Mouse (Mus musculus) heart, embryonic 14.5 days (tissue): Measurements from ENCODE around the gene Atf3. TPM values are rescaled to one million over a fixed set of nuclear protein-coding genes. Genes with fewer than 3 reads are reported as not detected.
"Not testable (repeated sequence)": the region's sequence is repeated elsewhere in the genome, so short reads cannot be mapped to it uniquely, and the experiment has no call there.

Experiments
- ATAC-seq: fragments of 200-750 bp; cut with Nextera tagmentation; 2 replicates; pipeline ENCODE4 v1.8.0; 2017; ENCODE audit warnings: low read depth, moderate TSS enrichment; ENCODE audit not compliant: insufficient number of reproducible peaks, insufficient read depth, low FRiP score
- H3K27ac ChIP-seq, 2 experiments: fragments of 200-500 bp in 1 of 2; fragments of 300-500 bp in 1 of 2; sonication (generic) in 1 of 2; replicated peaks in 1 of 2; 2 replicates each; pipeline ENCODE4 v1.5.1; 2012 to 2014; ENCODE audit warnings: low read depth in 2 of 2, low read length in 2 of 2, control low read depth in 1 of 2, mild to moderate bottlenecking in 1 of 2, mixed read lengths in 1 of 2; ENCODE audit not compliant: control insufficient read depth in 1 of 2, insufficient read depth in 1 of 2
- H3K27me3 ChIP-seq: fragments of 300-500 bp; sonication (generic); 2 replicates; pipeline ENCODE4 v1.6.1; 2014; ENCODE audit warnings: mild to moderate bottlenecking, low read length, control low read depth; ENCODE audit not compliant: control insufficient read depth, insufficient read depth
- H3K36me3 ChIP-seq: fragments of 300-500 bp; sonication (generic); 2 replicates; pipeline ENCODE4 v1.6.1; 2014; ENCODE audit warnings: mild to moderate bottlenecking, control low read depth, low read length, mixed read lengths; ENCODE audit not compliant: control insufficient read depth, insufficient read depth
- H3K4me1 ChIP-seq, 2 experiments: fragments of 200-500 bp in 1 of 2; fragments of 300-500 bp in 1 of 2; sonication (generic) in 1 of 2; 2 replicates each; pipeline ENCODE4 v1.6.1; 2012 to 2014; ENCODE audit warnings: low read length in 2 of 2, control low read depth in 1 of 2, mixed read lengths in 1 of 2; ENCODE audit not compliant: control insufficient read depth in 2 of 2, insufficient read depth in 2 of 2
- H3K4me2 ChIP-seq: fragments of 300-500 bp; sonication (generic); 2 replicates; pipeline ENCODE4 v1.6.1; 2014; ENCODE audit warnings: mild to moderate bottlenecking, low read length
- H3K4me3 ChIP-seq, 2 experiments: fragments of 200-500 bp in 1 of 2; fragments of 300-500 bp in 1 of 2; sonication (generic) in 1 of 2; 2 replicates each; pipeline ENCODE4 v1.5.1; 2012 to 2014; ENCODE audit warnings: low read length in 2 of 2, mild to moderate bottlenecking in 2 of 2, control low read depth in 1 of 2, low read depth in 1 of 2, moderate library complexity in 1 of 2; ENCODE audit not compliant: control insufficient read depth in 1 of 2, insufficient read depth in 1 of 2
- H3K9ac ChIP-seq: fragments of 300-500 bp; sonication (generic); 2 replicates; pipeline ENCODE4 v1.6.1; 2014; ENCODE audit warnings: mild to moderate bottlenecking, low read length
- H3K9me3 ChIP-seq: fragments of 300-500 bp; sonication (generic); 2 replicates; pipeline ENCODE4 v1.6.1; 2016; ENCODE audit warnings: low read length, control low read depth; ENCODE audit not compliant: control insufficient read depth
- WGBS: fragments of 180-500 bp; shearing (Covaris S2); extraction: QIAGEN DNeasy Blood & Tissue Kit; methylation state at CpG from one replicate; pipeline ENCODE4 v1.1.7; 2014; 5-methylcytosine and 5-hydroxymethylcytosine counted together
- polyA plus RNA-seq: library from polyadenylated mRNA; unstranded; fragments of >200 nt; fragmentation: Nextera tagmentation; extraction: Ambion mirVana; gene quantifications from 2 replicates; pipeline ENCODE4 v1.2.1, GENCODE M21; 2014

Atf3 gene
- polyA plus RNA-seq, 1 experiment from 2014 or later: 15.6 TPM

- ATAC-seq: no peak
- H3K9ac ChIP-seq: no peak overlapping the region
- peak overlapping the region in 1 of 2 experiments; percentile 6; a peak in 2 of 4 replicates for H3K27ac ChIP-seq
- H3K4me2 ChIP-seq: no peak overlapping the region
- H3K27me3 ChIP-seq: no peaks in the 10 kb centered on the region
- H3K4me1 ChIP-seq: peaks cover 6% of the 10 kb centered on the region in 2 experiments; a peak in 3 of 4 replicates
- H3K9me3 ChIP-seq: 0 out of 2 replicates have a peak, but pooled peaks cover 2% of the 10 kb centered on the region
- H3K36me3 ChIP-seq: no peaks in the 10 kb centered on the region
- no peak overlapping the region for H3K4me3 ChIP-seq
- 58% methylated on average over 8 of the region's 8 CpGs for WGBS
These were observed 66.8 kb downstream of the Atf3 start for GRCm38 (mm10) chr1:191150924-191151605.

GRCm38 (mm10) chr1:191149489-191149888, 68.3 kb downstream of the Atf3 start:
- 71% methylated on average over 5 of the region's 5 CpGs for WGBS
- not testable (repeated sequence) for H3K9ac ChIP-seq, ATAC-seq

GRCm38 (mm10) chr1:191140983-191141382, 76.9 kb downstream of the Atf3 start:
- no peak for ATAC-seq
- no peaks in the 10 kb centered on the region for H3K9me3 ChIP-seq
- H3K27me3 ChIP-seq: no peaks in the 10 kb centered on the region
- H3K4me1 ChIP-seq: peaks cover 0 to 3% of the 10 kb centered on the region in 2 experiments; a peak in 1 of 4 replicates
- no peak overlapping the region for H3K27ac ChIP-seq
- no peak overlapping the region for H3K4me2 ChIP-seq
- H3K4me3 ChIP-seq: no peak overlapping the region
- no peaks in the 10 kb centered on the region for H3K36me3 ChIP-seq
- no peak overlapping the region for H3K9ac ChIP-seq
- 78% methylated on average over 8 of the region's 8 CpGs for WGBS

More at GRCm38 (mm10) chr1:191149489-191149888, 68.3 kb downstream of the Atf3 start:
- H3K9me3 ChIP-seq, H3K4me2 ChIP-seq, H3K27ac ChIP-seq, H3K4me1 ChIP-seq, H3K27me3 ChIP-seq, H3K4me3 ChIP-seq, H3K36me3 ChIP-seq: not testable (repeated sequence)

- Histone ChIP-seq H3K9me3 (no peaks in the 10 kb centered on the region), H3K27me3 (no peaks in the 10 kb centered on the region), H3K9ac (no peak overlapping the region), H3K4me1 (peaks cover 0 to 3% of the 10 kb centered on the region in 2 experiments; a peak in 1 of 4 replicates), H3K4me2 (no peak overlapping the region), H3K4me3 (no peak overlapping the region), H3K27ac (peak overlapping the region; percentile 1 to 14; a peak in 1 of 4 replicates), H3K36me3 (no peaks in the 10 kb centered on the region)
- ATAC-seq: no peak
- 25% methylated on average over 7 of the region's 7 CpGs for WGBS
These were observed 78.9 kb downstream of the Atf3 start for GRCm38 (mm10) chr1:191138874-191139495.

- Histone ChIP-seq H3K27ac (peak overlapping the region in 1 of 2 experiments; percentile 1; a peak in 1 of 4 replicates), H3K9me3 (no peaks in the 10 kb centered on the region), H3K4me2 (no peak overlapping the region), H3K36me3 (no peaks in the 10 kb centered on the region), H3K9ac (no peak overlapping the region), H3K4me1 (peaks cover 0 to 3% of the 10 kb centered on the region in 2 experiments; a peak in 1 of 4 replicates), H3K4me3 (no peak overlapping the region), H3K27me3 (no peaks in the 10 kb centered on the region)
- 87% methylated on average over 4 of the region's 4 CpGs for WGBS
- ATAC-seq: no peak
These were observed 79.4 kb downstream of the Atf3 start for GRCm38 (mm10) chr1:191138436-191138835.

- Histone ChIP-seq H3K27me3 (no peaks in the 10 kb centered on the region), H3K4me1 (peaks cover 0 to 11% of the 10 kb centered on the region in 2 experiments; a peak in 1 of 4 replicates), H3K9ac (no peak overlapping the region), H3K36me3 (no peaks in the 10 kb centered on the region), H3K27ac (no peak overlapping the region), H3K9me3 (no peaks in the 10 kb centered on the region), H3K4me3 (no peak overlapping the region), H3K4me2 (no peak overlapping the region)
- no peak for ATAC-seq
- 65% methylated on average over 4 of the region's 4 CpGs for WGBS
These were observed 82.4 kb downstream of the Atf3 start for GRCm38 (mm10) chr1:191135406-191135805.

GRCm38 (mm10) chr1:191132934-191133333, 84.9 kb downstream of the Atf3 start:
- H3K9ac ChIP-seq: no peak overlapping the region
- no peak; the same call in 1 of the 2 replicates for ATAC-seq
- H3K9me3 ChIP-seq: peaks cover 9% of the 10 kb centered on the region
- peaks cover 0 to 8% of the 10 kb centered on the region in 2 experiments; a peak in 1 of 4 replicates for H3K4me1 ChIP-seq
- H3K4me3 ChIP-seq: no peak overlapping the region
- no peak overlapping the region for H3K4me2 ChIP-seq
- H3K27ac ChIP-seq: no peak overlapping the region
- 62% methylated on average over 5 of the region's 5 CpGs for WGBS
- no peaks in the 10 kb centered on the region for H3K27me3 ChIP-seq
- no peaks in the 10 kb centered on the region for H3K36me3 ChIP-seq
